Mouse (Mus musculus) E14TG2a.4 (cell line): ENCODE results near the gene Efcab6.

ENCODE experiments used
- CTCF ChIP-seq: conservative IDR thresholded peaks from 2 replicates; pipeline ENCODE4 v1.5.1; 2014; ENCODE audit warnings: low read length
- NANOG ChIP-seq: IDR thresholded peaks from 2 replicates; pipeline ENCODE4 v1.6.1; 2014; ENCODE audit warnings: borderline replicate concordance, low read length, mixed read lengths

DNA sequence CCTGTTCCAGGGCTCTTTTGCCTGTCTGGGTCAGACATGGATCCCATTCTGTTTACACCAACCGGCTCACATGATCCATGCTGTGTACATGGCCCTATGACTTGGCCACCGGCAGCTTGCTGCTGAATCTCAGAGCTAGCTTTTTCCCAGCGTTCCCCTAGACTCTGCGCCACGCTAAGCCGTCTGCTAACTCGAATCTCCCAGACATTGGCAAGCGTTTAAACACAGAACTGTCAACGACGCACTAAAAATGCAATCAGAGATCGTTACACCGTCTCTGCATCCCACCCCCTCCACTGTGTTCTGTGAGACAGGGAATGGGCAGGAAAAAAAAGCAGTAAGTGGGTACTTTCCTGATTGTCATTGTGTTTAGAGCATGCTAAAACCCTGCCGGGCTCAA lies 236.0 kb downstream of the Efcab6 start:
- no peak for TF ChIP-seq CTCF
- TF ChIP-seq NANOG: no peak
